Mouse (Mus musculus): Measurements from ENCODE around the gene Tspo.

Gene Tspo

DNA sequence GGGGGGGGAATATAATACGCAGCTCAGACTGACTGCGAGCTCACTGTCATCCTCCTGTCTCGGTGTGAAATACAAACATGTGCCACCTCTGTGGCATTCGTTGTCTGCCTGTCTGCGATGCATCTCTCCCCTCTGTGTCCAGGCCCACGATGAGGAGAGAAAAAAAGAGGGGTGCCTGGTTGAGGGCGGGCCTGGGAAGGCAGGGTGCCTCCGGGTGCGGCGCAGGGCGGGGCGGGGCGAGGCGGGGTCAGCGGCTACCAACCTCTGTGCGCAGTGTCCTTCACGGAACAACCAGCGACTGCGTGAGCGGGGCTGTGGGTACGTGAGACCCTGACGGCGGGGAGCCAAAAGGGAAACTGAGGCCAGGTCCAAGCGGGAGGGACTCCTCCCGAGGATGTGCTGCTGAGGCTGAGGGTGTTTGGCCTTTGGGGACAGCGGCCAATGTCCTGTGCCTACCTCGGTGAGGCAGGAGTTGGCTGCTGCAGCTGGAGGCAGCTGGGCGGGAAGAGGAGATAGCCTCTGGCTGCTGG lies at the start of gene Tspo, which contains the start of gene Mcat:
Gene Tspo, plus strand, starts transcription at position 266 of the 530 bp plus-strand sequence.
Gene Mcat, minus strand, starts transcription at position 461 of the 530 bp plus-strand sequence.
- in situ Hi-C loops (cut with MseI, MboI), result no loop called here

DNA sequence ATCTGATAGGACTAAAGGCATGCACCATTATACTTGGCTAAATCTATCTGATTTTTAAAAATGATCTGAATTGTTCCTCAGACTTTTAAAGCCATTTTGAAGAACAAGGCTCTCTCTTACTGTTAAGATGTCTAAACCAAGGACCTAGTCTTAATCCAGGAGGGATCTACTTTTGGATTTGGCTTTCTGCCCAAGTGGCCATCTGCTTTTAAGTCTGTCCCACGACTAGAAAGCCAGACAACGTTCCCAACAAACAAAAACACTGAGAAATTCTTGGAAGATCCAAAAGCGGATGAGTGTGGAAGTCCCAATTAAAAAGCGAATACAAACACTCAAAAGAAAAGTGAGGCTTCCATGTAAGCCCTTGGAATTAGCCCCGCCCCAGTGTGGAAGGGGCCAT lies 48.4 kb upstream of the Tspo start:
- in situ Hi-C loops (cut with MseI, MboI), result no loop called here

DNA sequence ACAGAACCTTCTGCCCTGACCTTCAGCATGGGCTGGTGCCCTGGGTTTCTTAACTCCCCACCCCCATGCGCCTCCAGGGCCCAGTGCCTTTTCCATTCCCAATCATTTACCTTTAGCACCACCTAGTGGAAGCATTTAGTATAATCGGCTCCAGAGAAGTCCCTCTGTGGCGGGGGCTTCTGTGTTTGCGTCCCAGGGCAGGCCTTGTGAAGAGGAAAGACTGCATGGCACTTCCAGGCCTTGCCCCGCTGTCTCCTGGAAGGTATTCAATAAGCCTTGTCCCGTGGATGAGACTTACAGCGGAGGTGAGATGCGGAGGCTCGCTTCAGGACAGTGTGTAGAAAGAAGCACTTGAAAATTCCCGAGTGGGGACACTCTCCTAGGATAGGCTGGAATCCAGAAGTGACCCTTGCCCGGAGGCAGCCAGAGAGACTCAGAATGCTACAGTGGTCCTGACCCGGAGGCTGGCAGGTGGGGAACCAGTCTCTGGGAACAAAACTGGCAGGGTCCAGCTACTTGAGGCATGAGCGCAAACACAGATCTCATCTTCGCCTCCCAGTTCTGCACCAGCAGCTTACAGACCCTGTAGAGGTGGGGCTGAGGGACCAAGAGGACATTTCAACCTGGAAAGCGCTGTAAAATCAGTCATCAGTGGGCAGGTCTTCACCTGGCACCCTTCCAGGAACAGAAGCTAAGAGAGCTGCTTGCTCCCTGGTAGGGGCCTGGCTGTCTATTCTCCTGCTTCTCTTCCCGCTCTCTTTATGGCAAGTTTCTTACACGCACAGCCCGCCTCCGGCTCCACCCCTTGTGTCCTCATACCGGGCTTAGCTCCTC lies 45.0 kb upstream of the Tspo start:
- in situ Hi-C loops (cut with MseI, MboI), result no loop called here

DNA sequence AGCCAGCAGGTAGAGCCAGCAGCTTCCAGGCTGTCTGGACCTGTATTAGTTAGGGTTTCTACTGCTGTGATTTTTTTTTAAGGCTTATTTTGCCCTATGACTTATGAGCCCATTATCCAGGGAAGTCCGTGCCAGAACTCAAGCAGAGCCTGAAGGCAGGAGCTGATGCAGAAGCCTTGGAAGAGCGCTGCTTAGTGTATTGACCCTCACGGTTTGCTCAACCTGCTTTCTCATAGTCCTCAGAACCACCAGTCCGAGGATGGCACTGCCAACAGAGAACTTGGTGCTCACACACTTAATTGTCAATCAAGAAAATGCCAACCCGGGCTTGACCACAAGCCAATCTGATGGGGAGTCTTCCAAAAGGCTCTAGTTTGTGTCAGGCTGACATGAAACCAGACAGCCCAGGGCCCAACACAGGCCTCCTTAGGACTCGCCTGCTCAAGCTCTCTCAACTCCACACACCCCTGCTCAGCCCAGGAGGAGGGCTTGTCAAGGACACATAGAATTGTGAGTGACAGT lies 42.5 kb upstream of the Tspo start:
- in situ Hi-C loops (cut with MseI, MboI), result no loop called here

DNA sequence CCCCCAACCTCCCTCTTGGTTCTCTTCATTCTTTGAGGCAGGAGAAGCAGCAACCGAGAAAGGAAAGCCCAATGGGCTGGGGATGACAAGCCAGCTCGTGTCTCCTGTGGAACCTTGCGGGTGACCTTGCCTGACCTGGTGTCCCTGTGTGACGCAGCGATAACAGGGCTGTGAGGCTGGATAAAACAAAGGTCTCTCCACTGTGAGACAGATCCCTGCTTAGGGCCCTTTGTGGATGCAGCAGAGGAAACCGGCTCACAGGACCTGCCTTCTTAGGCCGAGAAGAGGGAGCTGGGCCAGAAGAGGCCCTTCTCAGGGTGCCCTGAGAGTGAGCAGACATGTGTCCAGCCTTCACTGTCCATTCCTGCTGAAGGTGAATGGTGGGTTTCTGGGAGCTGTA lies 40.2 kb upstream of the Tspo start:
- in situ Hi-C loops (cut with MseI, MboI), result no loop called here

DNA sequence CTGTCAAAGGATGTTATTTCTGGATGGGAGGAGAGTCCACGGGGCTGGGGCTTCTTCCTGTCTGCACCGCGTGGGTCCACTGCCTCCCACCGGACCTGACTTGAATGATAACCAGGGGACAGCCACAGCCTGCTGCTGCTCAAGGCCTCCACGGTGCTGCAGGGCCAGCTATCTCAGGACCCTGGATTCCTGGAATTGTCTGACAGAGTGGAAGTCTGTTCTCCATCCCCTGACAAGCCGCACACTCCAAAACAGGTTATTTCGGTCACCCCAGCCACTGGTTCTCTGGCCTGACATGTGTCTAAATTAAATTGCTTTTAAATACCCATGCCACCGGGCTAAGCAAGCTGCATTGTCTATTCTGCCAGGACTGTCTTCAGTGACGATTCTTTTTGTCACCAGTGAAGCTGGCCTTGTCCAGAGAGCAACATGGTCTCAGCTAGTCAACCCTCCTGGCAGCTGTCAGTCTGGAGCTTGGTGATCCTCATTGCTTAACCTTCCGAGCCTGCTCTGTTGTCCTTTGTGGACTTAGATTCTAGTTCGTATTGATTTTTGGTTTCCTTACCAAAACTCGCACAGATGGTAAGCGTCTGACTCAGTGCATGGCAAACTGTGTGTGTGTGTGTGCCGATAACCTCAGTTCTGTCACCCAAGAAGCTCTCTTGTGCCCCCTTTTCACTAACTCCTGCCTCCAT lies 39.6 kb upstream of the Tspo start:
- in situ Hi-C loops (cut with MseI, MboI), result no loop called here

DNA sequence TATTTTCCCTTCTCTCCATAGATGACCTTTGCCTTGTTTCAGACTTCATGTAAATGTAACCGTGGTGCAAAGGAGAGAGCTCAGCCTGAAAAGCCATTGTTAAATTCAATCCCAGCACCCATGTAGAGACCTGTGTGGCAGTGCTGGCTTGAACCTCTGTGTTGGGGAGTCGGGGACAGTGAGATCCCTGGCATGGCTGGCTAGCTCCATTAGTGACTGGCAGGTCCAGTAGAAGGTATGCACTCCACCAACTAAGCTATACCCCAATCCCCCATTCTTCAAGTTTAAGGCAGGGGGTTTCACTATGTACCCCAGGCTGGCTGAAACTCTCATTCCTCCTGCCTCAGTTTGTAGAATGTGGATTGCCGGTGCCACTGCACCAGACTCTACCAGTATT lies 39.1 kb upstream of the Tspo start:
- in situ Hi-C loops (cut with MseI, MboI), result no loop called here

DNA sequence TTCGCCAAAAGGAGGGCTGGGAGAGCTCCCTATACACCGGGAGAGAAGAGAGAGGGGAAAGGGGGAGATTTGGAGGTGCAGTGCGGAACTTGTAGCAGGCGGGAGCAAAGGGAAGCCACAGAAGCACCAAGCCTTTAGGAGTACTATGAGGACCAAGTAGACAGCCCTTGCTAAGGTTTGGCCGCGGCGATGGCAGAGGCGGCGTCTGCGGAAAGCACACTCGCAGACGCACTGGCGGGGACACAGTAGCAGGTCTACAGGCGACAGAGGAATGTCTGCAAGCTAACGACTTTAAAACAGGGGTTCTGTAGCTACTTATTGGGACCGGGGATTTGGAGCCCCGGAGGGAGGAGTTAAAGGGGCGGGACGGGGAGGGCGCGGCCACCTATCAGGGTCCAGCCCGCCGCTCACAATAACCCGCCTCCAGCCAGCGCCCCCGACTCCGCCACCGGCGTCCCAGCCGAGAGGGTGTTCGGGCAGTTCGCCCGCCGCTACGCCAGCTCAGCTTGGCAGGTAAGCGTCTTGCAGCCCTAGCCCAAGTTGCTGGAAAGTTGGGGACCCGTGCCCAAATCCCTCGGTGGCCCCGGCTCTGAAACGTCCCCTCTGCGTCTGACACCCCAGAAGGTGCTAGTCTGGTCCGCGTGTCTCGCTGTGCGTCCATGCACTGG lies 36.8 kb upstream of the Tspo start, which contains the start of gene Bik:
Gene Bik, plus strand, starts transcription at position 439 of the 668 bp plus-strand sequence.
- in situ Hi-C loops (cut with MseI, MboI), result no loop called here

DNA sequence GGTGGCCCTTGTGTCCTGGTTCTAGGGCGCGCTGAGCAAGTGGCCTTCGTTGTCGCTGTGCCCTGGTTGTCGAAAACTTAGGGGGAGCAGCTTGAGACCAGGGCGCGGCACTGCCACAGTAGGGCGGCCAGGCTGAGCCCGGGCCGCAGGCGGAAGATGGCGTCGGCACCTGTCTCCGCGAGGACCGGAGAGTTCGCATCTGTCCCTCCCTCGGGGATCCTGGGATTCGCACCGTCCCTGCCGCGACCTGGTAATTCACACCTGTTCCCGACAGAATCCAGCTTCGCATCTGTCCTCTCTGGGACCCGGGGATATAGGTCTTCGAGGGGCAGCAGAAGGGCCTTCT lies 36.3 kb upstream of the Tspo start:
- in situ Hi-C loops (cut with MseI, MboI), result no loop called here

DNA sequence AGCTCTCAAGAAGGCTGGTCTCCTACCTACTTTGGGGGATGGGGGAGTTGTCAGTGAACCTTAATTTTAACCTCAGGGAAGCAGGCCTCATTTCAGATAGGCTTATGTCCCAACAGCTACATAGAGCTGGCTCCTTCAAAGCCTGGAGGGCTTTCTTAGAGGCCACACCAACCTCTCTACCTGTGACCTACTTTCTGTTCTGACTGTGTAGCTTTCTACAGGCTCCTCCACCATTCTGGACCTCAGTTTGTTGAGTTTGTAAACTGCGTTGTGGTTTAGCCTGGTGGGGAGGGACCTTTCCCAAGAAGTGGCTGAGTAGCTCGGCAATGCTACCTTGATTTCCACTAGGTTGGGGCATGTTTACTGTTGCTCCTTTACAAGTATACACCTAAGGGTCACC lies 35.6 kb upstream of the Tspo start:
- in situ Hi-C loops (cut with MseI, MboI), result no loop called here

DNA sequence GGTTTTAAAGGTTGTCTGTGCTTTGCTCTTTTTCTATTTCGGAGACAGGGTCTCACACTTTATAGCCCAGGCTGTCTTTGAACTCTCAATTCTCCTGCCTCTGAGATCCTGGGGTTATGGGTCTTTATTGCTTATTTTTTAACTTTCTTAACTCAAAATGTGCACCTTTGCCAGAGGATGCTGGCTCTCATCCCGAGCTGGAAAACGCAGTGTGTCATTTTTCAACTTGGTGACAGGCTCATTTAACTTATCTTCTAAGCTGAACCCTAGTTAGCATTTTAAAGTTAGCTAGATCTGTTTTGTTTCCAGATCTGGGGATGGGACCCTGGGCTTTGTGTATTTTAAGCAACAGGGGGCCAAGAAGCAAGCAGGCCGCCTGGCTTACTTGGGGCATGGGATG lies 34.5 kb upstream of the Tspo start:
- in situ Hi-C loops (cut with MseI, MboI), result no loop called here

DNA sequence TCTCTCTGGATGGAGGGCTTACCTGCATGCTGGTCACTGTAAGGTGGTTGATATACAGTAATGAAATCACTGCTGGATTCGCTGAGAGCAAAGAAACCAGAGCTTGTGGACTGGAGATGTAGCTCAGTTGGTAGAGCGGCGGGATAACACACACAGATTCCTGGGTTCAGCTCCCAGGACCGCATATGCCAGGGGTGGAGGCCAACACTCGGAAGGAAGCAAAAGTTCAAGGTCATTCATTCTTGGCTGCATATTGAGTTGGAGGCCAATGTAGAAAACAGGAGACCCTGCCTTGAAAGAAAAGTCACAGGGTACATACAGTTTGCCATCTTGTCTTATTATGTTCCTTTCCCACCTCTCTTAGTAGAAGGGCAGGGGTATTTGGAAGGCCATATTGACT lies 33.6 kb upstream of the Tspo start:
- in situ Hi-C loops (cut with MseI, MboI), result no loop called here

DNA sequence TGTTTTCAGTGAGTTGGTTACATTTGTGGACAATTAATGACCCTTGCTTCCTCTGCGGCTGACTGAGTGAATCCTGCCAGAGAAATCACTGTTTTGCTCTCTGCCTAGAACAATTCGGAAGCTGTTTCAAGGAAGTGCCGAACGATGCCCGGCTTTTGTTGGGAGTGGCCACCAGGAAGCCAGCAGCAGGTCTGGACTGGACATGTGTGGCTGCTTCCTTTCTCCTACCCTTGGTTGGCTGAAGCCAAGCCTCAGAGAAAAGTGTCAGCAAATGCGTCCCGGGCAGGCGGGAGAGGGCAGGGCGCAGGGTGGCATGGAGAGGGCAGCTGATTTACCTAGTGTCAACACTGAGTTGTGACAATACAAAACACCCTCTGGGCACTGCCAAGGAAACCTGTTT lies 33.2 kb upstream of the Tspo start:
- in situ Hi-C loops (cut with MseI, MboI), result no loop called here

DNA sequence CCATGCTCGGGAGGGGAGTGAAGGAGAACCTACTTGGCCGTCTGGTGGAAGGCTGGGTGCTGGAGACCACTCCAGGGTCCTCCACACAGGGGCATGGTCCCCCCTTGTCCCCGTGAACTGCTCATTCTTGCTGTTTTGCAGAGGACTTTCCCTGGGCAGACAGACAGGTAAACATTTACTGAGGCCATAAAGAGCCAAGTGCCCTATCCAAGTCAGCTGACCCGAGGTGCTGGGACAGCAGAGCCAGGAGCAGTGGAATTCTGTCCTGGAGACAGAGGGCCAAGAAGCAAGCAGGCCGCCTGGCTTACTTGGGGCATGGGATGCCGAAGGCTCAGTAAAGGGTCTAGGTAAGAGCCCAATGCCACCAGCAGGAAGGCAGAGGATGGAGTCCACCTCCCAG lies 32.7 kb upstream of the Tspo start:
- in situ Hi-C loops (cut with MseI, MboI), result no loop called here

DNA sequence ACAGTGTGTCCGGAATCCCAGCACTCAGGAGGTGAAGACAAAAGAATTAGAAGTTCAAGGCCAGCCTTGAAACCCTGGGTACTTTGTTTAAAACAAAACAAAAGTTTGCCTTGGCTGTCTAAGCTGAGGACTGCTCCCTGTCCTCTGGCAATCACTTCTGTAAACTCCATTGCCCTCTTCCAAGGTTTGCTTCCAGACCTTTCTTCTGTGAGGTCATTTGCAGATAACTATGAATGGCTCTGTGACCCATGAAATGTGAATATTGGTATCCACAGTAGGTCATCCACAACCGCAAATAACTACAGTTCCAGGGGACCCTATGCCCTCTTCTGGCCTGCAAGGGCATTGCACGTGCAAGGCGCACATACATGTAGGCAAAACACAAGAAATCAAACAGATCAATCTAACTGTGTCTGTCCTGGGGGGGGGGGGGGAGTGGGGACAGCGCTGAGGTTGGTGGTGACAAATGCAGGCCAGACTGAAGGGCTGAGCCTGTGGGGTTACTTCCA lies 31.4 kb upstream of the Tspo start:
- in situ Hi-C loops (cut with MseI, MboI), result no loop called here

DNA sequence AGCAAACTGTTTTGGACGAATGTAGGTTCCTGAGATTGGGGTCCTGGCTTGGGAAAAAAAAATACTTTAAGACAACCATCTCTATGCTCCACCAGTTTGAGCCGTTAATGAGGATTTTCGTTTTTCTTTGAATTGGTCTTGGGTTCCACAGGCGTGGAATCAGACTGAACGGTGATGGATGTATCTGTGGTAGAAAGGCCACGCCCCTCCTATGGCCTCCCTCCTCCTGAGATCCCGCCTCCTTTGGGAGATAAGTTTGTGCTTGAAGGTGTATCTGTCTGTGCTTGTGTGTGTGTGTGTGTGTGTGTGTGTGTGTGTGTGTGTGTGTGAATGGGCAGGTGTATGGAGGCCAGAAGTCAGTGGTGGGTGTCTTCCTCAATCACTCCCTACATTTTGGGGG lies 30.8 kb upstream of the Tspo start:
- in situ Hi-C loops (cut with MseI, MboI), result no loop called here

DNA sequence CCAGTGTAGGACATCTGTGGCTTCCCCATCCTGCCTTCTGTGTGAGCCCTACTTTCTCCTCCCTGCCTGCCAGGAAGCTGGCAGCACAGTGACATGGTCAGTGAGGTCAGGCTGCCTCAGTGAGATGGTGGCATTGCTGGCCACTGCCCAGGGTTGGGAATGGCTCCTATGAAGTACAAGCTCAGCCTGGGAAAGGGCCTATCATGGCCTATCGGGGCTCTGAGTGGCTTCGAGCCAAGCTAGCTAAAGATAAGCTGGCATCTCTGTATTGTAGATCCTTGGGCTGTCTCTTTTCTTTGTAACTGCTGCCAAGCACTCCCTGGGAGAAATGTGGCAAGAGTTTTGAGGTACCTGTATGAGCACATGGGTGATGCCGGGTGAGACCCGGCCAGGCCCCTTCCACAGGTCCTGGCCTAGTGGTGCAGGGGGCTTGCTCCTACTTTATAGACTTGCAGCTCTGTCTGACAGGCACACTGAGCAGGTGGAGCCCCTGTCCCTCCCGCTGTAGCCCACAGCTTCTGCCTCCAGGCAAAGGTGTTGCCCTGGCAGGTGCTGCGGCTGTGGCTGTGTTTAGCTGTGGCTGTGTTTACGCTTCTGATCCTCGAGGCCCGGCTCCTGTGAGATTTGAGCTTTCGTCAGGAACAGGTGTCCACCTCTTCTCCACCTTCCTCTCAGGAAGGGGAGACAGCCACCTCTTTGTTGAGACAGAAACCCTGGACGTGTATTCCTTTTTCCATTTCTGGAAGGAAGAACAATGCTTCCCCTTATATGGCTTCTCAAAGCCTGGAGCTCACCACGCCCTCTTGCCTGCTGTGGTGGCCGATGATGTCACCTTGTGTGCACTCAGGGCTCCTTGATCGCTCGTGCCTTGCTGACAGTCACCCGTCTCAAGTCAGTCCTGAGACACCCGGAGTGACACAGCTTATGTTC lies 28.2 kb upstream of the Tspo start:
- in situ Hi-C loops (cut with MseI, MboI), result no loop called here

DNA sequence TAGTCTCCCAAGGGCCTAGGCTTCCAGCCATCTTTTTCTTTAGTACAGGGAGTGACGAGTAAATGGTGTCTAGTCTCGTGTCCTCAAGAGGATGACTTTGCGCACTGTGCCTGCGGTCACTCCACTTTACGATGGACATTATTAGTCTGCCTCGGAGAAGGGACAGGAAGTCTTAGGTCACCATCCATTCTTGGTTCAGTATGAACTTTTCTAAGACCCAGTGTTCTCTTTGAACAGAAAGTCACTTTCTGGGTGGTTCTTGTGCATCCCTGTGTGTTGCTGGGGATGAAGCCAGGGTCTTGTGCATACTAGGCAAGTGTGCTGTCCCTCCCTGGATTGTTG lies 27.5 kb upstream of the Tspo start:
- in situ Hi-C loops (cut with MseI, MboI), result no loop called here

DNA sequence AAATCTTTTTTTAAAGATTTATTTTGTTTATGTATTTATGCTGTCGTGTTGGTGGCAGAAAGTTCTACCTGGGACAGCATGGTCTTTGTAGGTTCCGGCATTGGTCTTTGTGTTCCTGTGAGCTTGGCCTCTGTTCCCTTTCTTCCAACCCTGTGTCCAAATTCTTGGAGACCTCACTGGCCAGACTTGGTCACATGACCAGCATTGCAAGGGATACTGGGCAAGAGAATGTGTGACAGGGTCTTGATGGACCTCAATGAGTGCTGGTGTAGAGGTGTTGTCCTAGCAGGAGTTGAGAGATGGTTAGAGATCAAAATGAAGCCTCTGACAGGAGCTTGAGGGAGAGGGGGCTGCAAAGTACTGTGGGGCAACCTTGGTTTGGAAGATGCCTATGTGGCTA lies 24.5 kb upstream of the Tspo start:
- in situ Hi-C loops (cut with MseI, MboI), result no loop called here

DNA sequence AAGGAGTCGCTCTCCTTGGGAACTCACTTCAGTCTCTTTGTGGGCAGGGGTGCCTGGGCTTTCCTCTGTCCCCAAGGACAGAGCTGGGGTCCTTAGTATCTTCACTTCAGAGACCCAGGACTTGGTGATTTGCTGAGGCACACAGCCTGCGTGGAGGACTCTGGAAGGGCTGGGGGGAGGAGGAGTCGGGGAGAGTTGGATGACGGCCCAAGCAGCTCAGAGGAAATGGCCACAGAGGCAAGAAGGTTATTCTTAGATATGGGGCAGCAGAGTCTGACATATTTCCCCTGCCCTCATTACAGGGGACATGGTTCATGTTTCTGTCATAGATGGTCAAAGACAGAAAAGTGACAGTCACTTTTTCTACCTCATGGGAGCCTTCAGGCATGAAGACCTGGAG lies 23.5 kb upstream of the Tspo start:
- in situ Hi-C loops (cut with MseI, MboI), result no loop called here

Data from mouse trophoblast stem cell (cell line).